Mouse (Mus musculus) bone marrow macrophage, adult 2 months (primary cell): ENCODE measurements around the gene Antxr2.

Source experiments
- CTCF ChIP-seq: IDR thresholded peaks from 2 replicates; pipeline ENCODE4 v1.5.1; 2012; ENCODE audit warnings: low read depth, mild to moderate bottlenecking, low read length, moderate library complexity
- POLR2A ChIP-seq: IDR thresholded peaks from 2 replicates; pipeline ENCODE4 v1.6.1; 2012; ENCODE audit warnings: mild to moderate bottlenecking, low read depth, low read length, borderline replicate concordance

DNA sequence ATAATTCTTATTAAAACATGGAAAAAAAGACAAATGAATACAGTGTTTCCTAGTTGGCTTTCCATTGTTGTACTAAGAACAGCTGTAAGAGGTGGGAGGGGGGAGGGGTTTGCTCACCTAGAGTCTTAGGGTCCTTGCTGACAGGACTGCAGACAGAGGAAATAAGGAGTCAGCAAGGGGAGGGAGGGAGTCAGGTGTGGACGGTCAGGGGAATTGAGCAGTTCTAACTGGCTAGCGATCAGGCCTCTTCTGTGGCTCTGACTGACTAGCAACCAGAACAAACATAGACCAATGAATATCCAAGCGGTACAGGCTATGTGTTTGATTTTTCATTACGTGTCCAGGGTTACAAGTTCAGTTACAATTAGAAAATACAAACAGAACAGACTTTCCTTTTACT is 35.0 kb downstream of the Antxr2 start:
- no peak for TF ChIP-seq CTCF
- TF ChIP-seq POLR2A, result no peak
